Mouse (Mus musculus) heart, postnatal 0 days (tissue): ENCODE measurements around the gene Gm28168. TPM values are rescaled to one million over a fixed set of nuclear protein-coding genes. Genes with fewer than 3 reads are reported as not detected.
"Not testable (repeated sequence)": the region's sequence is repeated elsewhere in the genome, so short reads cannot be mapped to it uniquely, and the experiment has no call there.

Experiments used
- ATAC-seq: fragments of 200-750 bp; cut with Nextera tagmentation; 2 replicates; pipeline ENCODE4 v1.8.0; 2017; ENCODE audit warnings: low read depth, moderate number of reproducible peaks, moderate library complexity; ENCODE audit not compliant: insufficient read depth
- DNase-seq: peaks from one replicate; pipeline ENCODE4 v3.0.0-alpha.2; 2016; ENCODE audit warnings: low spot score
- H3K27ac ChIP-seq: fragments of 300-500 bp; sonication (generic); 2 replicates; pipeline ENCODE4 v1.5.1; 2014; ENCODE audit warnings: low read depth, mild to moderate bottlenecking
- H3K27me3 ChIP-seq: fragments of 300-500 bp; sonication (generic); 2 replicates; pipeline ENCODE4 v1.6.1; 2014; ENCODE audit warnings: low read length, mixed read lengths; ENCODE audit not compliant: control insufficient read depth, insufficient read depth
- H3K36me3 ChIP-seq: fragments of 300-500 bp; sonication (generic); replicated peaks from 2 replicates; pipeline ENCODE4 v1.6.1; 2014; ENCODE audit warnings: low read length, mixed read lengths; ENCODE audit not compliant: control insufficient read depth, insufficient read depth
- H3K4me1 ChIP-seq: fragments of 300-500 bp; sonication (generic); 2 replicates; pipeline ENCODE4 v1.6.1; 2014; ENCODE audit warnings: antibody characterized with exemption; ENCODE audit not compliant: control insufficient read depth, insufficient read depth
- H3K4me2 ChIP-seq: fragments of 300-500 bp; sonication (generic); 2 replicates; pipeline ENCODE4 v1.6.1; 2014; ENCODE audit warnings: low read depth, mild to moderate bottlenecking, low read length, moderate library complexity
- H3K4me3 ChIP-seq: fragments of 300-500 bp; sonication (generic); 2 replicates; pipeline ENCODE4 v1.5.1; 2014; ENCODE audit warnings: low read depth, low read length
- H3K9ac ChIP-seq: fragments of 300-500 bp; sonication (generic); replicated peaks from 2 replicates; pipeline ENCODE4 v1.6.1; 2014; ENCODE audit warnings: low read depth, low read length, mixed read lengths
- H3K9me3 ChIP-seq: fragments of 300-500 bp; sonication (generic); replicated peaks from 2 replicates; pipeline ENCODE4 v1.6.1; 2016; ENCODE audit warnings: low read length; ENCODE audit not compliant: control insufficient read depth
- CTCF ChIP-seq: IDR thresholded peaks from 2 replicates; pipeline ENCODE4 v1.5.1; 2016; ENCODE audit warnings: antibody characterized with exemption, control low read depth, low read depth
- EP300 ChIP-seq: IDR thresholded peaks from 2 replicates; pipeline ENCODE4 v1.6.1; 2016; ENCODE audit warnings: antibody characterized with exemption, low read depth
- WGBS: fragments of 180-500 bp; shearing (Covaris S2); extraction: QIAGEN DNeasy Blood & Tissue Kit; methylation state at CpG from one replicate; pipeline ENCODE4 v1.1.7; 2014; 5-methylcytosine and 5-hydroxymethylcytosine counted together
- polyA plus RNA-seq: library from polyadenylated mRNA; unstranded; fragments of >200 nt; fragmentation: Nextera tagmentation; extraction: Ambion mirVana; gene quantifications from 2 replicates; pipeline ENCODE4 v1.2.1, GENCODE M21; 2015
- total RNA-seq: library from RNA; depleted of rRNA; stranded (reverse); fragments of >200 nt; gene quantifications from 2 replicates; pipeline ENCODE4 v1.2.3, GENCODE M21; 2014; ENCODE audit warnings: low replicate concordance; rRNA removed

Gm28168 gene
- total RNA-seq, result not detected in 2 replicates
- not detected in 2 replicates for polyA plus RNA-seq

- not testable (repeated sequence) for H3K27ac ChIP-seq, H3K9me3 ChIP-seq, H3K4me2 ChIP-seq, H3K4me3 ChIP-seq, DNase-seq, H3K4me1 ChIP-seq, H3K36me3 ChIP-seq, ATAC-seq, H3K27me3 ChIP-seq, H3K9ac ChIP-seq
- 40% methylated on average over 1 of the region's 1 CpGs for WGBS
Measured at GRCm38 (mm10) chr1:117927715-117928114, at the start of gene Gm28168. TSS of gene Gm28168 (plus strand) at chr1:117928015.

- WGBS, result 53% methylated on average over 4 of the region's 4 CpGs
- Histone ChIP-seq H3K4me1 (no peaks in the 10 kb centered on the region), H3K9ac (no peak within 1 kb of the TSS), H3K27me3 (no peaks in the 10 kb centered on the region), H3K27ac (no peak within 1 kb of the TSS), H3K36me3 (no peaks in the 10 kb centered on the region), H3K4me2 (no peak within 1 kb of the TSS), H3K9me3 (no peaks in the 10 kb centered on the region), H3K4me3 (no peak within 1 kb of the TSS)
- DNase-seq (no peak), ATAC-seq (no peak)
- TF ChIP-seq EP300 (no peak), CTCF (no peak)
Measured at GRCm38 (mm10) chr1:117965639-117966038, 37.8 kb downstream of the Gm28168 start, which contains the start of gene Gm7145. TSS of gene Gm7145 (plus strand) at chr1:117965939.

Other genes starting within 250 kb of the Gm28168 start
- gene Gm28363, start 230.9 kb upstream of the Gm28168 start, total RNA-seq, result not detected in 2 replicates
- gene Gm28363, start 230.9 kb upstream of the Gm28168 start, polyA plus RNA-seq, result not detected in 2 replicates
- gene B020011L13Rik, start 146.9 kb upstream of the Gm28168 start, total RNA-seq, result not detected in 2 replicates
- gene B020011L13Rik, start 146.9 kb upstream of the Gm28168 start, polyA plus RNA-seq, result not detected in 2 replicates
- gene Gm28360, start 97.9 kb upstream of the Gm28168 start, total RNA-seq, result not detected in 2 replicates
- not detected in 2 replicates for gene Gm28360, start 97.9 kb upstream of the Gm28168 start, polyA plus RNA-seq
- not detected in 2 replicates for gene Gm7145, start 37.9 kb downstream of the Gm28168 start, total RNA-seq
- gene Gm7145, start 37.9 kb downstream of the Gm28168 start, polyA plus RNA-seq, result not detected in 2 replicates
- gene Gm29106, start 248.5 kb downstream of the Gm28168 start, total RNA-seq, result not detected in 2 replicates
- gene Gm29106, start 248.5 kb downstream of the Gm28168 start, polyA plus RNA-seq, result 0.05 TPM in 1 of 2 replicates, not detected in the other